Mouse (Mus musculus) forebrain, embryonic 11.5 days (tissue): Measurements from ENCODE around the gene Cck. TPM values are rescaled to one million over a fixed set of nuclear protein-coding genes. Genes with fewer than 3 reads are reported as not detected.
A peak's percentile ranks its signal among the peaks of the same experiment; 100 is the strongest.

Experiments used
- ATAC-seq: fragments of 200-750 bp; cut with Nextera tagmentation; replicated peaks from 2 replicates; pipeline ENCODE4 v1.8.0; 2017; ENCODE audit warnings: moderate TSS enrichment; ENCODE audit not compliant: low FRiP score
- DNase-seq: peaks from one replicate; pipeline ENCODE4 v3.0.0-alpha.2; 2017; ENCODE audit warnings: low spot score
- H3K27ac ChIP-seq: fragments of 300-500 bp; sonication (generic); 2 replicates; pipeline ENCODE4 v1.5.1; 2014; ENCODE audit warnings: low read depth, low read length
- H3K27me3 ChIP-seq: fragments of 300-500 bp; sonication (generic); 2 replicates; pipeline ENCODE4 v1.6.1; 2014; ENCODE audit warnings: mild to moderate bottlenecking, low read length, mixed read lengths; ENCODE audit not compliant: control insufficient read depth, insufficient read depth
- H3K36me3 ChIP-seq: fragments of 300-500 bp; sonication (generic); 2 replicates; pipeline ENCODE4 v1.6.1; 2014; ENCODE audit warnings: mild to moderate bottlenecking, low read length, moderate library complexity, mixed read lengths; ENCODE audit not compliant: control insufficient read depth, insufficient read depth
- H3K4me1 ChIP-seq: fragments of 300-500 bp; sonication (generic); replicated peaks from 2 replicates; pipeline ENCODE4 v1.6.1; 2014; ENCODE audit warnings: low read length, mixed read lengths; ENCODE audit not compliant: control insufficient read depth, insufficient read depth
- H3K4me2 ChIP-seq: fragments of 300-500 bp; sonication (generic); 2 replicates; pipeline ENCODE4 v1.6.1; 2014; ENCODE audit warnings: low read depth, mild to moderate bottlenecking, low read length, moderate library complexity, mixed read lengths; ENCODE audit not compliant: severe bottlenecking
- H3K4me3 ChIP-seq: fragments of 300-500 bp; sonication (generic); 2 replicates; pipeline ENCODE4 v1.5.1; 2014; ENCODE audit warnings: low read depth, low read length
- H3K9ac ChIP-seq: fragments of 300-500 bp; sonication (generic); 2 replicates; pipeline ENCODE4 v1.6.1; 2014; ENCODE audit warnings: low read length
- H3K9me3 ChIP-seq: fragments of 300-500 bp; sonication (generic); 2 replicates; pipeline ENCODE4 v1.6.1; 2016; ENCODE audit warnings: low read length, mixed read lengths; ENCODE audit not compliant: control insufficient read depth
- WGBS: fragments of 180-500 bp; shearing (Covaris S2); extraction: QIAGEN DNeasy Blood & Tissue Kit; methylation state at CpG from one replicate; pipeline ENCODE4 v1.1.7; 2014; 5-methylcytosine and 5-hydroxymethylcytosine counted together
- polyA plus RNA-seq: library from polyadenylated mRNA; unstranded; fragments of >200 nt; fragmentation: Nextera tagmentation; extraction: Ambion mirVana; gene quantifications from 2 replicates; pipeline ENCODE4 v1.2.1, GENCODE M21; 2014

The Cck gene
- polyA plus RNA-seq, 1 experiment from 2014 or later, result 2.5 TPM

DNA sequence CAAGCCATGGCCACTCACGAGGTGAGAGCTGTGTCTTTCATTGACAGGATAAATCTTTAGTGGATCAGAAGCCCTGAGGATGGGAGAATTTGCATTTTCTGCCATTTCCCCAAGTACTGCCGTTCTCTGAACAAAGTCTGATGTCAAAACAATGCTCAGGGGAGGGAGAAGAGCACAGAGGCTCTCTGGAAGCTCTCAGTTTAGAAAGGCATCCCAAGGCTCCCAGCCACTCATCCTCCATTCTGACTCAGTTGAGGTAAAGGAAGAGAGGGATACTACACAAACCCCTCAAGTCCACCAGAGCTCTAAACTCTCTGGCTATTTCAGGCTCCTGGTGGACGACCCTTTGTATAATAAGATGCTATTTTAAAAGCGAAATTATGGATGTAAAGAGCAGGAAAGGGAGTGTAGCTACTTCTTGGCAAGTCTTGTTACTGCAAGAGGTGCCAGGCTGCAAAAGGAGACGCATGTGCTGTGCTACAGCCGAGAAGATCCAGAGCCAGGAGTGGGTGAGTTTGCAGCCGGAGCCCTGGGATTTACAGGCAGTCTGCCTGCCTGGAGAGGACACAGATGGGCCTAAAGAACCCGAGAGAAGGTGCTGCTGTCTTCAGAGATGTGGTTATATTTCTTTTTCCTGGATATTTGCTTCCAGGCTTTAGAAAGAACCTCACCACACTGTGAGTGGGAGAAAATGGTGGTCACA lies 11.1 kb upstream of the Cck start:
- H3K4me3 ChIP-seq, result no peak overlapping the region
- H3K36me3 ChIP-seq, result no peaks in the 10 kb centered on the region
- H3K4me1 ChIP-seq, result no peaks in the 10 kb centered on the region
- ATAC-seq (no peak), DNase-seq (no peak)
- WGBS, result 69% methylated on average over 8 of the region's 8 CpGs
- no peak overlapping the region for H3K9ac ChIP-seq
- H3K27me3 ChIP-seq, result no peaks in the 10 kb centered on the region
- H3K4me2 ChIP-seq, result no peak overlapping the region
- no peak overlapping the region for H3K27ac ChIP-seq
- H3K9me3 ChIP-seq, result no peaks in the 10 kb centered on the region

- DNase-seq (no peak), ATAC-seq (no peak)
- 90% methylated on average over 8 of the region's 8 CpGs for WGBS
- no peak overlapping the region for H3K27ac ChIP-seq
- H3K36me3 ChIP-seq, result no peaks in the 10 kb centered on the region
- H3K9me3 ChIP-seq, result no peaks in the 10 kb centered on the region
- no peak overlapping the region for H3K9ac ChIP-seq
- H3K27me3 ChIP-seq, result no peaks in the 10 kb centered on the region
- no peak overlapping the region for H3K4me3 ChIP-seq
- H3K4me1 ChIP-seq, result no peaks in the 10 kb centered on the region
- H3K4me2 ChIP-seq, result no peak overlapping the region
Observed at GRCm38 (mm10) chr9:121505346-121505745, 9.9 kb upstream of the Cck start.

GRCm38 (mm10) chr9:121496102-121496501 lies 608 bp upstream of the Cck start:
- H3K36me3 ChIP-seq, result no peaks in the 10 kb centered on the region
- 30% methylated on average over 10 of the region's 10 CpGs for WGBS
- ATAC-seq, result no peak

DNA sequence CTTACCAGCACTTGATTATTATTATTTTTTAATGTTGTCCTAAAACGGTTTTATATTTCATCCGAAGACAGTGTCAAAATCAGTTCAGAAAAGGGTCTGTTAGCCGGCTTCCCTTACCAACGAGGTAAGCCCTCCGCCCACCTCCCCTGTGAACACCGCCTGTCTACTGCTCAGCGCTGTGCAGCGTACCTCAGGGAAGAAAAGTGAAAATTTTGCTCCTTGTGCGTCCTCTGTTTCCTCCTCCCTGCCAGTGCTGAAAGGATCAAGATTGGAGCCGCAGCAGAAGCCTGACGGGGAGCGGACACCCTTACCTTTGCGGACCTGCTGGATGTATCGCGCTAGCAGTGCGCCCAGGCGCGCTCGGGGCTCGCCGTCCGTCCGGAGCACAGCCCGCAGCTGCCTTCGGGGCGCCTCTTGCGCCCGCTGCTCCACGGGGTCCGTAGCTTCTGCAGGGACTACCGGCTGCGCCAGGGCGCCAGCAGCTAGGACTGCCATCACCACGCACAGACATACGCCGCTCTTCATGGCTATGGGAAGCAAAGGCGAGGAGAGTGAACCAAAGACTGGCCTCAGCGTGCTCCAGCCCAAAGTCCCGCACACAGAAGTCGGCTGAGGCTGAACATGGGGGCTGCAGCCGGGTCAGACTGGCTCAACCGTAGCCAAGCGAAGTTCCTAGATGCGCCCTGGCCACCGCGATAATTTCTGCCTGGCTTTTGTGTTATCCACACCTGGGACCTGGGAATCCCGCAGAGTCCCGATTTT lies 1.3 kb downstream of the Cck start:
- Histone ChIP-seq H3K4me3 (peak overlapping the region; percentile 14; the same call in 1 of the 2 replicates), H3K4me2 (peak overlapping the region; percentile 45), H3K9ac (no peak overlapping the region), H3K36me3 (no peaks in the 10 kb centered on the region), H3K9me3 (no peaks in the 10 kb centered on the region), H3K27me3 (peaks cover 44% of the 10 kb centered on the region), H3K4me1 (no peaks in the 10 kb centered on the region; the same call in 1 of the 2 replicates), H3K27ac (no peak overlapping the region)
- 1% methylated on average over 48 of the region's 48 CpGs for WGBS
- DNase-seq, result peak; percentile 66
- no peak for ATAC-seq

More at GRCm38 (mm10) chr9:121496102-121496501, 608 bp upstream of the Cck start:
- Histone ChIP-seq H3K4me3 (no peak overlapping the region), H3K9ac (no peak overlapping the region), H3K27ac (no peak overlapping the region), H3K27me3 (peaks cover 44% of the 10 kb centered on the region), H3K4me2 (no peak overlapping the region), H3K4me1 (no peaks in the 10 kb centered on the region; the same call in 1 of the 2 replicates), H3K9me3 (no peaks in the 10 kb centered on the region)
- no peak for DNase-seq

DNA sequence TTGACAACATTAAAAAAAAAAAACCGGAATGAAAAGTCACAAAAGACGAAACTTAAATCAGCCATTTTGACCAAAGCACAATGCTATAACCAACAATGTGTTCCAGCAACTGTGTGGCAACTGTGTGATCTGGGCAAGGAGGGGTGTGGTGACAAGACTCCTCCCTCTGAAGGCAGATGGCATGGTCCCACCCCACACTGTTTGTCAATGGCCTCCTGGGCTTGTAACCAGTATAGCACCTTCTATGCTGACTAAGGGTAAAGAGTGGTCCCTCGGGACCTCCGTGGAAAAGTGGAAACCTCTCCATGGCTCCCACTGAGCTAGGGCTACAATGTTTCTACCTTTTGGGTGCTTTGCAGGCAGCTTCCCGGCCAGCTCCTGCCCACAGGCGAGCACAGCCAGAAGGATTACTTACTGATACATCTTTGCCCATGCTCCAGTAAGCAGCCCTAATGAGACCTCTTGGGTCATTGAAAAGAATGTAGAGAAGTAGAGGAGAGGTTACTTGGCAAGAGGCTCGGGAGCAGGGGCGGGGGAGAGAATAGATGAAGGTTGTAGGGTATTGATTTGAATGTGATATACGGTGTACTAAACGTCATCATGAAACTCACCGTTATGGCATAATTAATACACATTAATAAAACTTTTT lies 3.8 kb downstream of the Cck start:
- Histone ChIP-seq H3K9me3 (no peaks in the 10 kb centered on the region), H3K4me2 (no peak overlapping the region), H3K27me3 (peaks cover 39% of the 10 kb centered on the region), H3K27ac (no peak overlapping the region), H3K4me1 (no peaks in the 10 kb centered on the region; the same call in 1 of the 2 replicates), H3K36me3 (no peaks in the 10 kb centered on the region), H3K9ac (no peak overlapping the region), H3K4me3 (no peak overlapping the region)
- WGBS, result 64% methylated on average over 11 of the region's 11 CpGs
- no peak for DNase-seq
- ATAC-seq, result 0 out of 2 replicates have a peak, but pooled peaks have one; percentile 51

- no peaks in the 10 kb centered on the region for H3K27me3 ChIP-seq
- no peak overlapping the region for H3K27ac ChIP-seq
- H3K4me1 ChIP-seq, result no peaks in the 10 kb centered on the region
- no peak overlapping the region for H3K4me3 ChIP-seq
- no peak overlapping the region for H3K4me2 ChIP-seq
- WGBS, result 80% methylated on average over 7 of the region's 7 CpGs
- DNase-seq (no peak), ATAC-seq (no peak)
- H3K9ac ChIP-seq, result no peak overlapping the region
- no peaks in the 10 kb centered on the region for H3K36me3 ChIP-seq
- no peaks in the 10 kb centered on the region for H3K9me3 ChIP-seq
Observed at GRCm38 (mm10) chr9:121487216-121487615, 8.3 kb downstream of the Cck start.

DNA sequence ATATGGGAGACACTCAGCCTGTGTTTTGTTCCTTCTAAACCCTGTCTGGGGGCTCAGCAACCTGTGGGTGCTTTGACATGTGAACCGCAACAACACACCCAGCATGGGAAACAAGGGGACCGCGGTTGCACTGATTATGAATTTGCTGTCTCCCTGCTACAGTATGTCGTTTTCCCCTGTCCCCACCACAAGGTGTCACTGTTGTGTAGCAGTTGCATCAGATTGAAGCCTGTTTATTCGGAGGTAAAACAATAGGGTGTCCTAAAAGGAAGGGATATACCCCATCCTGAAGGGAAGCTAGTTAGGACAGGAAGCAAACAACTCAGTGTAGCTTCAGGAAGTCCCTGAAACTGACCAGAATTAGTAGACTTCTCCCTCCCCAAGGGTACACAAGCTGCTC lies 16.0 kb downstream of the Cck start:
- WGBS, result 20% methylated on average over 5 of the region's 5 CpGs
- no peaks in the 10 kb centered on the region for H3K36me3 ChIP-seq
- no peak overlapping the region for H3K4me3 ChIP-seq
- DNase-seq, result peak; percentile 82
- no peaks in the 10 kb centered on the region; the same call in 1 of the 2 replicates for H3K27me3 ChIP-seq
- H3K9me3 ChIP-seq, result no peaks in the 10 kb centered on the region
- H3K4me1 ChIP-seq, result peaks cover 2% of the 10 kb centered on the region; the same call in 1 of the 2 replicates
- H3K9ac ChIP-seq, result no peak overlapping the region
- no peak overlapping the region for H3K27ac ChIP-seq
- ATAC-seq, result 0 out of 2 replicates have a peak, but pooled peaks have one; percentile 48
- H3K4me2 ChIP-seq, result no peak overlapping the region

- Histone ChIP-seq H3K27ac (no peak overlapping the region), H3K36me3 (no peaks in the 10 kb centered on the region; the same call in 1 of the 2 replicates), H3K4me2 (0 out of 2 replicates have a peak overlapping the region, but pooled peaks have one; percentile 26), H3K27me3 (no peaks in the 10 kb centered on the region; the same call in 1 of the 2 replicates), H3K4me1 (peaks cover 2% of the 10 kb centered on the region; the same call in 1 of the 2 replicates), H3K9me3 (no peaks in the 10 kb centered on the region), H3K4me3 (no peak overlapping the region), H3K9ac (0 out of 2 replicates have a peak overlapping the region, but pooled peaks have one; percentile 12)
- WGBS, result 17% methylated on average over 15 of the region's 15 CpGs
- ATAC-seq, result peak; percentile 66; the same call in 1 of the 2 replicates
- peak; percentile 81 for DNase-seq
Observed at GRCm38 (mm10) chr9:121477305-121477911, 18.1 kb downstream of the Cck start.
